Mouse (Mus musculus) splenic B cell, adult 2 months (primary cell): ENCODE measurements around the gene Zmym2.

ENCODE experiments used
- DNase-seq: peaks from one replicate; pipeline ENCODE4 v3.0.0-alpha.2; 2011; ENCODE audit warnings: low read depth, low spot score
- H3K27me3 ChIP-seq: 2 replicates; pipeline ENCODE4 v1.6.1; 2012; ENCODE audit warnings: mild to moderate bottlenecking, low read length, moderate library complexity, mixed read lengths; ENCODE audit not compliant: control insufficient read depth, poor library complexity, insufficient read depth, severe bottlenecking
- H3K36me3 ChIP-seq: 2 replicates; pipeline ENCODE4 v1.6.1; 2012; ENCODE audit warnings: mild to moderate bottlenecking, low read length, moderate library complexity, mixed read lengths; ENCODE audit not compliant: control insufficient read depth, poor library complexity, insufficient read depth, severe bottlenecking

Zmym2 gene

GRCm38 (mm10) chr14:56887887-56888286 lies 1.4 kb downstream of the Zmym2 start:
- Histone ChIP-seq H3K27me3 (no peaks in the 10 kb centered on the region), H3K36me3 (no peaks in the 10 kb centered on the region)
- DNase-seq: peak; percentile 90

- no peaks in the 10 kb centered on the region for H3K27me3 ChIP-seq
- no peak for DNase-seq
- no peaks in the 10 kb centered on the region for H3K36me3 ChIP-seq
These were observed 2.0 kb downstream of the Zmym2 start for GRCm38 (mm10) chr14:56888416-56888815.

GRCm38 (mm10) chr14:56894417-56894816 lies 8.0 kb downstream of the Zmym2 start:
- H3K27me3 ChIP-seq: no peaks in the 10 kb centered on the region
- H3K36me3 ChIP-seq: 0 out of 2 replicates have a peak, but pooled peaks cover 1% of the 10 kb centered on the region
- DNase-seq: no peak

GRCm38 (mm10) chr14:56896521-56896920 lies 10.1 kb downstream of the Zmym2 start:
- Histone ChIP-seq H3K27me3 (no peaks in the 10 kb centered on the region), H3K36me3 (0 out of 2 replicates have a peak, but pooled peaks cover 1% of the 10 kb centered on the region)
- no peak for DNase-seq

GRCm38 (mm10) chr14:56897475-56897874 lies 11.0 kb downstream of the Zmym2 start:
- no peaks in the 10 kb centered on the region for H3K27me3 ChIP-seq
- no peak for DNase-seq
- 0 out of 2 replicates have a peak, but pooled peaks cover 1% of the 10 kb centered on the region for H3K36me3 ChIP-seq

GRCm38 (mm10) chr14:56899656-56900055 lies 13.2 kb downstream of the Zmym2 start:
- 0 out of 2 replicates have a peak, but pooled peaks cover 1% of the 10 kb centered on the region for H3K36me3 ChIP-seq
- H3K27me3 ChIP-seq: no peaks in the 10 kb centered on the region
- no peak for DNase-seq

- H3K27me3 ChIP-seq: no peaks in the 10 kb centered on the region
- DNase-seq: no peak
These were observed 16.6 kb downstream of the Zmym2 start for GRCm38 (mm10) chr14:56903039-56903438.

GRCm38 (mm10) chr14:56905696-56906095 lies 19.2 kb downstream of the Zmym2 start:
- Histone ChIP-seq H3K36me3 (no peaks in the 10 kb centered on the region), H3K27me3 (no peaks in the 10 kb centered on the region)
- no peak for DNase-seq

More at GRCm38 (mm10) chr14:56903039-56903438, 16.6 kb downstream of the Zmym2 start:
- no peaks in the 10 kb centered on the region for H3K36me3 ChIP-seq

- no peak for DNase-seq
- no peaks in the 10 kb centered on the region for H3K27me3 ChIP-seq
These were observed 32.1 kb downstream of the Zmym2 start for GRCm38 (mm10) chr14:56918532-56918931.

GRCm38 (mm10) chr14:56935481-56935880 lies 49.0 kb downstream of the Zmym2 start:
- no peaks in the 10 kb centered on the region for H3K27me3 ChIP-seq
- DNase-seq: no peak
- H3K36me3 ChIP-seq: peaks cover 12% of the 10 kb centered on the region; the same call in 1 of the 2 replicates

More at GRCm38 (mm10) chr14:56918532-56918931, 32.1 kb downstream of the Zmym2 start:
- H3K36me3 ChIP-seq: peaks cover 14% of the 10 kb centered on the region

GRCm38 (mm10) chr14:56939903-56940302 lies 53.5 kb downstream of the Zmym2 start:
- H3K36me3 ChIP-seq: peaks cover 22% of the 10 kb centered on the region
- no peak for DNase-seq
- H3K27me3 ChIP-seq: no peaks in the 10 kb centered on the region

GRCm38 (mm10) chr14:56952928-56953327 lies 66.5 kb downstream of the Zmym2 start:
- Histone ChIP-seq H3K27me3 (no peaks in the 10 kb centered on the region), H3K36me3 (peaks cover 16% of the 10 kb centered on the region)
- no peak for DNase-seq

- H3K27me3 ChIP-seq: no peaks in the 10 kb centered on the region
- DNase-seq: no peak
- H3K36me3 ChIP-seq: peaks cover 19% of the 10 kb centered on the region
These were observed 67.9 kb downstream of the Zmym2 start for GRCm38 (mm10) chr14:56954393-56954792.

- DNase-seq: peak; percentile 56
- Histone ChIP-seq H3K36me3 (peaks cover 6% of the 10 kb centered on the region), H3K27me3 (no peaks in the 10 kb centered on the region)
These were observed 77.7 kb downstream of the Zmym2 start for GRCm38 (mm10) chr14:56963969-56964734.

GRCm38 (mm10) chr14:56969653-56970052 lies 83.2 kb downstream of the Zmym2 start:
- DNase-seq: no peak
- no peaks in the 10 kb centered on the region for H3K36me3 ChIP-seq
- H3K27me3 ChIP-seq: no peaks in the 10 kb centered on the region
